Mouse (Mus musculus) ES-E14 (cell line): Measurements from ENCODE around the gene Myo5c. TPM values are rescaled to one million over a fixed set of nuclear protein-coding genes. Genes with fewer than 3 reads are reported as not detected.

Experiments
- DNase-seq: peaks from one replicate; pipeline ENCODE4 v3.0.0-alpha.2; 2013; ENCODE audit warnings: low read depth, low spot score
- H3K27ac ChIP-seq: 2 replicates; pipeline ENCODE4 v1.5.1; 2012; ENCODE audit warnings: low read depth, mild to moderate bottlenecking, low read length, moderate library complexity, mixed read lengths; ENCODE audit not compliant: poor library complexity, insufficient read depth, severe bottlenecking
- H3K36me3 ChIP-seq: 2 replicates; pipeline ENCODE4 v1.6.1; 2012; ENCODE audit warnings: mild to moderate bottlenecking, low read length, moderate library complexity, mixed read lengths; ENCODE audit not compliant: control insufficient read depth, poor library complexity, insufficient read depth, severe bottlenecking
- H3K4me1 ChIP-seq, 2 experiments: fragments of 150-350 bp in 1 of 2; sonication (generic) in 1 of 2; 2 replicates each; pipeline ENCODE4 v1.6.1; 2012; ENCODE audit warnings: low read length in 2 of 2, mild to moderate bottlenecking in 1 of 2, mixed read lengths in 1 of 2; ENCODE audit not compliant: control insufficient read depth in 2 of 2, insufficient read depth in 2 of 2, poor library complexity in 1 of 2
- H3K4me3 ChIP-seq, 2 experiments: fragments of 150-350 bp in 1 of 2; sonication (generic) in 1 of 2; 2 replicates each; pipeline ENCODE4 v1.5.1; 2012; ENCODE audit warnings: low read length in 2 of 2, low read depth in 1 of 2, mild to moderate bottlenecking in 1 of 2, mixed read lengths in 1 of 2; ENCODE audit not compliant: insufficient read depth in 1 of 2, poor library complexity in 1 of 2, severe bottlenecking in 1 of 2
- H3K9ac ChIP-seq: 2 replicates; pipeline ENCODE4 v1.6.1; 2012; ENCODE audit warnings: low read depth, mild to moderate bottlenecking, low read length, mixed read lengths; ENCODE audit not compliant: poor library complexity, insufficient read depth, severe bottlenecking
- H3K9me3 ChIP-seq: fragments of 150-350 bp; sonication (generic); 2 replicates; pipeline ENCODE4 v1.6.1; 2012; ENCODE audit warnings: low read depth, mild to moderate bottlenecking, low read length; ENCODE audit not compliant: control insufficient read depth, insufficient read depth
- CHD2 ChIP-seq: IDR thresholded peaks from 2 replicates; pipeline ENCODE4 v1.6.1; 2014; ENCODE audit warnings: mild to moderate bottlenecking, low read depth, low read length, inconsistent platforms
- HCFC1 ChIP-seq: IDR thresholded peaks from 2 replicates; pipeline ENCODE4 v1.6.1; 2012; ENCODE audit warnings: low read length, inconsistent platforms, borderline replicate concordance; ENCODE audit not compliant: insufficient read depth
- MAFK ChIP-seq: IDR thresholded peaks from 2 replicates; pipeline ENCODE4 v1.6.1; 2014; ENCODE audit warnings: mild to moderate bottlenecking, low read depth, low read length, inconsistent platforms; ENCODE audit not compliant: insufficient read depth
- ZC3H11A ChIP-seq: IDR thresholded peaks from 2 replicates; pipeline ENCODE4 v1.6.1; 2012; ENCODE audit warnings: low read depth, mild to moderate bottlenecking, inconsistent platforms, low read length, borderline replicate concordance
- ZNF384 ChIP-seq: IDR thresholded peaks from 2 replicates; pipeline ENCODE4 v1.6.1; 2012; ENCODE audit warnings: low read depth, low read length, inconsistent platforms
- in situ Hi-C, 2 experiments: fragments of 600-800 bp; cut with MboI; formaldehyde crosslinking; loops; one replicate each; pipeline ENCODE4 v1.15.1; 2025; ENCODE audit warnings: low sequenced_read_pairs in 2 of 2, inconsistent platforms in 1 of 2; ENCODE audit not compliant: unreplicated experiment in 2 of 2
- total RNA-seq: library from RNA; depleted of rRNA; stranded (reverse); fragments of 300-350 nt; gene quantifications from 2 replicates; pipeline ENCODE4 v1.2.3, GENCODE M21; 2012

Gene Myo5c
- total RNA-seq, 1 experiment, result 7.5 TPM

DNA sequence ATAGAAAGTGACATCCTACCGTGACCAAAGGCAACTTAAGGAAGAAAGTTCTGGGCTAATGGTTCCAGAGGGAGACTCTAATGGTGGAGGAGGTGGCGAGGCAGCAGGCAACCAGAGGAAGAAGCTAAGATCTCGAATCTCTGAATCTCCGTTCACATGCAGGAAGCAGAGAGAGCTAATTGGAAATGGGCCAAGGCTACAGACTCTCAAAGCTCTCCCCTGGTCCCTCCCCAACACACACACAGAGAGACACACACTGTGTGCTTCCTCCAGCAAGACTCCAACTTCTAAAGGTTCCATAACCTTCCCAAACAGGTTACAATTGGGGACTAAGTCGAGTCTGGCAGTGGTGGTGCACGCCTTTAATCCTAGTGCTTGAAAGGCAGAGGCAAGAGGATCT lies 38.6 kb downstream of the Myo5c start:
- Histone ChIP-seq H3K9me3 (no peaks in the 10 kb centered on the region), H3K4me1 (peaks cover 0 to 8% of the 10 kb centered on the region in 2 experiments; a peak in 1 of 4 replicates), H3K4me3 (no peak overlapping the region), H3K9ac (no peak overlapping the region), H3K27ac (no peak overlapping the region), H3K36me3 (no peaks in the 10 kb centered on the region)
- in situ Hi-C loops, result no loop called here
- TF ChIP-seq ZC3H11A, result no peak
- TF ChIP-seq MAFK, result no peak
- no peak for TF ChIP-seq CHD2
- TF ChIP-seq HCFC1, result no peak
- TF ChIP-seq ZNF384, result no peak
- DNase-seq, result no peak

DNA sequence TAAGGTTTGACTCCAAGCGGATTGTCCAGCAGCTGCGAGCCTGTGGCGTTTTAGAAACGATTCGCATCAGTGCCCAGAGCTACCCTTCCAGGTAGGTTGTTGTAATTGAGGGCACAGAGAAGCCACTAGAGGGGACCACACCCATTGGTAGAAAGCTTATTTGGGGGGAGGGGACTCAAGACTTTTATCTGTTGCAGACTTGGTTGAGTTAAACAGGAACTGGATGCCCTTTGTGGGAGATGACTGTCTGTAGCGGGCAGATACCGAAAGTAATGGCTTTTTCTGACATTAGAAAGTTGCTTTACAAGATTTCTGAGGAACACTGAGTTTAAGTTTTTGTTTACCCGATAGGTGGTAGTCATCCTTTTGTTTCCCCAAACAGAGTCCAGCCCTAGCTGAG lies 39.7 kb downstream of the Myo5c start:
- Histone ChIP-seq H3K27ac (no peak overlapping the region), H3K36me3 (no peaks in the 10 kb centered on the region), H3K4me3 (no peak overlapping the region), H3K9ac (no peak overlapping the region), H3K9me3 (no peaks in the 10 kb centered on the region), H3K4me1 (peaks cover 0 to 5% of the 10 kb centered on the region in 2 experiments; a peak in 1 of 4 replicates)
- in situ Hi-C loops, result no loop called here
- no peak for DNase-seq
- TF ChIP-seq ZNF384 (no peak), HCFC1 (no peak), ZC3H11A (no peak)

DNA sequence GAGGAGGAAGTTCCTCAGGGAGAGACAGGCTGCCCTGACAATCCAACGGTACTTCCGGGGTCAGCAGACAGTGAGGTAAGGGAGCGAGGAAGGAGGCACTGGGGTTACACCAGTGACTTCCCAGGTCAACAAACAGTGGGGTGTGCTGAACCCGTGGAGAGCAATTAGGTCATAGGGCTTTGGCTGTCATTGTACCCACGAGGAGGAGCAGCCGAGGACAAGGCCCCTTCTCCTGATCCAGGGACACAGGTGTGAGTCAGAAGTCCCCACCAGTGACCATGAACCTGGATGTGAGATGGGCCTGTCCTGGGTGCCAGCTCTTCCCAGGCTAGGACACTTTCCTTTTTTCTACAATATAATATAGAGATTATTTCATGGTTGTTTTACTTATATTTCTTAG lies 41.8 kb downstream of the Myo5c start:
- Histone ChIP-seq H3K27ac (no peak overlapping the region), H3K9ac (no peak overlapping the region), H3K9me3 (no peaks in the 10 kb centered on the region), H3K4me3 (no peak overlapping the region), H3K4me1 (peaks cover 0 to 5% of the 10 kb centered on the region in 2 experiments; a peak in 1 of 4 replicates), H3K36me3 (no peaks in the 10 kb centered on the region)
- no peak for TF ChIP-seq ZC3H11A
- TF ChIP-seq HCFC1, result no peak
- no peak for TF ChIP-seq CHD2
- no peak for TF ChIP-seq MAFK
- TF ChIP-seq ZNF384, result no peak
- in situ Hi-C loops, result no loop called here
- DNase-seq, result no peak

GRCm38 (mm10) chr9:75274486-75274885 lies 42.7 kb downstream of the Myo5c start:
- no peak for TF ChIP-seq HCFC1
- no peak for TF ChIP-seq CHD2
- no peak for TF ChIP-seq MAFK
- no peak for TF ChIP-seq ZNF384
- Histone ChIP-seq H3K9ac (no peak overlapping the region), H3K36me3 (no peaks in the 10 kb centered on the region), H3K4me3 (no peak overlapping the region), H3K4me1 (peaks cover 0 to 5% of the 10 kb centered on the region in 2 experiments; a peak in 1 of 4 replicates), H3K27ac (no peak overlapping the region), H3K9me3 (no peaks in the 10 kb centered on the region)
- no peak for DNase-seq
- in situ Hi-C loops, result no loop called here

DNA sequence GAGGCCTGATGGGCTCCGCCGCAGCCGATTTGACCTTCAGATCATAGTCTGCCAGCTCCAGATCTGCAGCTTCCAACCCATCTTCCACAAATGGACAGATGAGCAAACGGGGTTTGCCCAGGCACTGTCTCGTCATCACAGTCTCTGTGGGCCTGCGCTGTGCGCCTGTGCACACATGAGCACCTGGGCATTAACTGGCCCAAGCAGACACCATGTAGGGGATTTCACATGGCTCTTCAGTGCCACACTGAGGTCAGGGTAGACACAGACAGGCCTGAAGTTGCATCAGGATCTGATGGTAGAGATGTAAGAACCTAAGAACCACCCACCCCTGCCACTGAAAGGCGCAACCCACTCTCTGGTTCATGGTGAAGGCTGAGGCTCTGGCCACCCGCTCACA lies 43.2 kb downstream of the Myo5c start:
- DNase-seq, result no peak
- TF ChIP-seq HCFC1, result no peak; the same call in 1 of the 2 replicates
- no peak for TF ChIP-seq MAFK
- TF ChIP-seq ZNF384, result no peak
- TF ChIP-seq ZC3H11A, result no peak
- no peak for TF ChIP-seq CHD2
- Histone ChIP-seq H3K9ac (0 out of 2 replicates have a peak overlapping the region, but pooled peaks have one; percentile 12), H3K4me3 (peak overlapping the region in 1 of 2 experiments; percentile 40; a peak in 2 of 4 replicates), H3K9me3 (no peaks in the 10 kb centered on the region), H3K36me3 (no peaks in the 10 kb centered on the region), H3K27ac (no peak overlapping the region), H3K4me1 (peaks cover 0 to 5% of the 10 kb centered on the region in 2 experiments; a peak in 1 of 4 replicates)
- in situ Hi-C loops, result no loop called here
